Mouse (Mus musculus): ENCODE measurements at regions not wholly inside any gene's neighbourhood (a gene's known extent, or its start where the extent isn't known, plus 50 kb on each side); places are given as distances from the start of the nearest gene placed in this dataset.
"Not testable (repeated sequence)": the region's sequence is repeated elsewhere in the genome, so short reads cannot be mapped to it uniquely, and the experiment has no call there.

- H3K4me2 ChIP-seq; H3K4me1 ChIP-seq; H3K27ac ChIP-seq; H3K27me3 ChIP-seq; ATAC-seq; H3K4me3 ChIP-seq; H3K9me3 ChIP-seq (replicated peaks); H3K9ac ChIP-seq; H3K36me3 ChIP-seq (ENCODE audit: poor library complexity, severe bottlenecking): not testable (repeated sequence)
- 40% methylated on average over 4 of the region's 4 CpGs for WGBS
Measured at GRCm38 (mm10) chr12:21680026-21680425, 262.6 kb upstream of the Ywhaq start.

GRCm38 (mm10) chr12:21649381-21649780, 231.9 kb upstream of the Ywhaq start:
- not testable (repeated sequence) for ATAC-seq; H3K36me3 ChIP-seq (ENCODE audit: poor library complexity, severe bottlenecking); H3K27me3 ChIP-seq; H3K9ac ChIP-seq; H3K4me1 ChIP-seq; H3K4me2 ChIP-seq; H3K27ac ChIP-seq; H3K4me3 ChIP-seq
- WGBS, result 84% methylated on average over 8 of the region's 8 CpGs
- H3K9me3 ChIP-seq (replicated peaks), result peaks cover 76% of the 10 kb centered on the region

- 19% methylated on average over 2 of the region's 2 CpGs for WGBS
- H3K9ac ChIP-seq, ATAC-seq: not testable (repeated sequence)
Measured at GRCm38 (mm10) chr12:21613781-21614180, 196.3 kb upstream of the Ywhaq start.

GRCm38 (mm10) chr12:21568415-21569040, 151.1 kb upstream of the Ywhaq start:
- no peak overlapping the region for H3K4me2 ChIP-seq
- H3K36me3 ChIP-seq (ENCODE audit: poor library complexity, severe bottlenecking), result no peaks in the 10 kb centered on the region
- no peaks in the 10 kb centered on the region for H3K27me3 ChIP-seq
- H3K9ac ChIP-seq, result no peak overlapping the region
- no peaks in the 10 kb centered on the region for H3K4me1 ChIP-seq
- 82% methylated on average over 7 of the region's 7 CpGs for WGBS
- ATAC-seq, result no peak
- H3K4me3 ChIP-seq, result no peak overlapping the region
- H3K9me3 ChIP-seq (replicated peaks), result peaks cover 17% of the 10 kb centered on the region
- no peak overlapping the region for H3K27ac ChIP-seq

More at GRCm38 (mm10) chr12:21613781-21614180, 196.3 kb upstream of the Ywhaq start:
- not testable (repeated sequence) for H3K4me2 ChIP-seq; H3K9me3 ChIP-seq (replicated peaks); H3K4me3 ChIP-seq; H3K4me1 ChIP-seq; H3K27ac ChIP-seq; H3K27me3 ChIP-seq; H3K36me3 ChIP-seq (ENCODE audit: poor library complexity, severe bottlenecking)

GRCm38 (mm10) chr12:21543962-21544361, 126.5 kb upstream of the Ywhaq start:
- H3K9me3 ChIP-seq (replicated peaks); H3K27ac ChIP-seq; ATAC-seq; H3K9ac ChIP-seq; H3K27me3 ChIP-seq; H3K36me3 ChIP-seq (ENCODE audit: poor library complexity, severe bottlenecking); H3K4me2 ChIP-seq; H3K4me3 ChIP-seq; H3K4me1 ChIP-seq: not testable (repeated sequence)
- 56% methylated on average over 2 of the region's 2 CpGs for WGBS

- not testable (repeated sequence) for H3K36me3 ChIP-seq (ENCODE audit: poor library complexity, severe bottlenecking); H3K27ac ChIP-seq; H3K9me3 ChIP-seq (replicated peaks); H3K27me3 ChIP-seq; H3K4me1 ChIP-seq
- peak overlapping the region; percentile 70 for H3K9ac ChIP-seq
- peak overlapping the region; percentile 48 for H3K4me3 ChIP-seq
- WGBS, result 6% methylated on average over 27 of the region's 34 CpGs
- ATAC-seq, result peak; percentile 74
- peak overlapping the region; percentile 66 for H3K4me2 ChIP-seq
Measured at GRCm38 (mm10) chr12:21543153-21543894, 125.9 kb upstream of the Ywhaq start.

GRCm38 (mm10) chr12:21531766-21532165, 114.3 kb upstream of the Ywhaq start:
- H3K9ac ChIP-seq, result no peak overlapping the region
- H3K4me1 ChIP-seq, result no peaks in the 10 kb centered on the region
- H3K4me2 ChIP-seq, result no peak overlapping the region
- H3K36me3 ChIP-seq (ENCODE audit: poor library complexity, severe bottlenecking), result no peaks in the 10 kb centered on the region
- H3K4me3 ChIP-seq, result no peak overlapping the region
- ATAC-seq, result no peak
- 91% methylated on average over 3 of the region's 3 CpGs for WGBS
- H3K27me3 ChIP-seq, result no peaks in the 10 kb centered on the region
- no peak overlapping the region for H3K27ac ChIP-seq
- 0 out of 2 replicates have a peak, but pooled peaks cover 10% of the 10 kb centered on the region for H3K9me3 ChIP-seq (replicated peaks)

GRCm38 (mm10) chr12:21529367-21529766, 111.9 kb upstream of the Ywhaq start:
- 81% methylated on average over 3 of the region's 3 CpGs for WGBS
- H3K27ac ChIP-seq; H3K4me3 ChIP-seq; H3K4me1 ChIP-seq; H3K36me3 ChIP-seq (ENCODE audit: poor library complexity, severe bottlenecking); H3K4me2 ChIP-seq; H3K27me3 ChIP-seq; H3K9ac ChIP-seq; H3K9me3 ChIP-seq (replicated peaks); ATAC-seq: not testable (repeated sequence)

GRCm38 (mm10) chr12:21527336-21527735, 109.9 kb upstream of the Ywhaq start:
- ATAC-seq, H3K27me3 ChIP-seq: not testable (repeated sequence)
- WGBS, result 86% methylated on average over 8 of the region's 8 CpGs

GRCm38 (mm10) chr12:21526906-21527305, 109.5 kb upstream of the Ywhaq start:
- H3K9me3 ChIP-seq (replicated peaks); H3K27me3 ChIP-seq; H3K4me2 ChIP-seq; H3K27ac ChIP-seq; H3K4me3 ChIP-seq; H3K36me3 ChIP-seq (ENCODE audit: poor library complexity, severe bottlenecking); H3K9ac ChIP-seq; ATAC-seq; H3K4me1 ChIP-seq: not testable (repeated sequence)
- WGBS, result 100% methylated on average over 2 of the region's 2 CpGs

More at GRCm38 (mm10) chr12:21527336-21527735, 109.9 kb upstream of the Ywhaq start:
- not testable (repeated sequence) for H3K9me3 ChIP-seq (replicated peaks); H3K4me2 ChIP-seq; H3K36me3 ChIP-seq (ENCODE audit: poor library complexity, severe bottlenecking); H3K9ac ChIP-seq; H3K4me1 ChIP-seq; H3K4me3 ChIP-seq; H3K27ac ChIP-seq

- not testable (repeated sequence) for H3K27ac ChIP-seq; H3K27me3 ChIP-seq; H3K4me2 ChIP-seq; ATAC-seq; H3K9me3 ChIP-seq (replicated peaks); H3K9ac ChIP-seq; H3K4me1 ChIP-seq; H3K36me3 ChIP-seq (ENCODE audit: poor library complexity, severe bottlenecking); H3K4me3 ChIP-seq
- 40% methylated on average over 6 of the region's 6 CpGs for WGBS
Measured at GRCm38 (mm10) chr12:21525567-21525966, 108.1 kb upstream of the Ywhaq start.

GRCm38 (mm10) chr12:21522621-21523020, 105.2 kb upstream of the Ywhaq start:
- no peaks in the 10 kb centered on the region for H3K9me3 ChIP-seq (replicated peaks)
- H3K4me2 ChIP-seq, result no peak overlapping the region
- WGBS, result 47% methylated on average over 3 of the region's 3 CpGs
- H3K9ac ChIP-seq, result no peak overlapping the region
- H3K4me3 ChIP-seq, result no peak overlapping the region
- no peaks in the 10 kb centered on the region for H3K27me3 ChIP-seq
- no peak for ATAC-seq
- H3K36me3 ChIP-seq (ENCODE audit: poor library complexity, severe bottlenecking), result no peaks in the 10 kb centered on the region
- no peak overlapping the region for H3K27ac ChIP-seq
- no peaks in the 10 kb centered on the region for H3K4me1 ChIP-seq

GRCm38 (mm10) chr12:21519058-21519457, 101.6 kb upstream of the Ywhaq start:
- Histone ChIP-seq H3K9ac (no peak overlapping the region), H3K27me3 (no peaks in the 10 kb centered on the region), H3K4me2 (no peak overlapping the region), H3K36me3 (ENCODE audit: poor library complexity, severe bottlenecking) (no peaks in the 10 kb centered on the region), H3K4me3 (no peak overlapping the region), H3K4me1 (no peaks in the 10 kb centered on the region), H3K9me3 (replicated peaks) (no peaks in the 10 kb centered on the region), H3K27ac (no peak overlapping the region)
- WGBS, result 32% methylated on average over 3 of the region's 3 CpGs
- ATAC-seq, result no peak
